Mouse (Mus musculus) liver, embryonic 12.5 days (tissue): Measurements from ENCODE around the gene Ston2. TPM values are rescaled to one million over a fixed set of nuclear protein-coding genes. Genes with fewer than 3 reads are reported as not detected.

Experiments used
- ATAC-seq: fragments of 200-750 bp; cut with Nextera tagmentation; 2 replicates; pipeline ENCODE4 v1.8.0; 2017; ENCODE audit warnings: moderate number of reproducible peaks, mild to moderate bottlenecking, moderate library complexity
- H3K27ac ChIP-seq: fragments of 300-500 bp; sonication (generic); 2 replicates; pipeline ENCODE4 v1.5.1; 2016; ENCODE audit warnings: mild to moderate bottlenecking
- H3K27me3 ChIP-seq: fragments of 300-500 bp; sonication (generic); replicated peaks from 2 replicates; pipeline ENCODE4 v1.6.1; 2016; ENCODE audit warnings: mild to moderate bottlenecking, moderate library complexity
- H3K36me3 ChIP-seq: fragments of 300-500 bp; sonication (generic); 2 replicates; pipeline ENCODE4 v1.6.1; 2016; ENCODE audit warnings: mild to moderate bottlenecking, moderate library complexity
- H3K4me1 ChIP-seq: fragments of 300-500 bp; sonication (generic); 2 replicates; pipeline ENCODE4 v1.6.1; 2016
- H3K4me2 ChIP-seq: fragments of 300-500 bp; sonication (generic); 2 replicates; pipeline ENCODE4 v1.6.1; 2016; ENCODE audit warnings: mild to moderate bottlenecking, moderate library complexity
- H3K4me3 ChIP-seq: fragments of 300-500 bp; sonication (generic); 2 replicates; pipeline ENCODE4 v1.5.1; 2016; ENCODE audit warnings: mild to moderate bottlenecking, moderate library complexity
- H3K9ac ChIP-seq: fragments of 300-500 bp; sonication (generic); 2 replicates; pipeline ENCODE4 v1.6.1; 2016; ENCODE audit warnings: mild to moderate bottlenecking, moderate library complexity
- H3K9me3 ChIP-seq: fragments of 300-500 bp; sonication (generic); replicated peaks from 2 replicates; pipeline ENCODE4 v1.6.1; 2016; ENCODE audit warnings: mild to moderate bottlenecking, moderate library complexity
- WGBS: fragments of 180-500 bp; shearing (Covaris S2); methylation state at CpG from one replicate; pipeline ENCODE4 v1.1.7; 2016; ENCODE audit not compliant: insufficient replicate concordance; 5-methylcytosine and 5-hydroxymethylcytosine counted together
- polyA plus RNA-seq: library from polyadenylated mRNA; unstranded; fragments of >200 nt; fragmentation: Nextera tagmentation; extraction: Ambion mirVana; gene quantifications from 2 replicates; pipeline ENCODE4 v1.2.1, GENCODE M21; 2016

Gene Ston2
- polyA plus RNA-seq, 1 experiment from 2014 or later: 37.9 TPM

DNA sequence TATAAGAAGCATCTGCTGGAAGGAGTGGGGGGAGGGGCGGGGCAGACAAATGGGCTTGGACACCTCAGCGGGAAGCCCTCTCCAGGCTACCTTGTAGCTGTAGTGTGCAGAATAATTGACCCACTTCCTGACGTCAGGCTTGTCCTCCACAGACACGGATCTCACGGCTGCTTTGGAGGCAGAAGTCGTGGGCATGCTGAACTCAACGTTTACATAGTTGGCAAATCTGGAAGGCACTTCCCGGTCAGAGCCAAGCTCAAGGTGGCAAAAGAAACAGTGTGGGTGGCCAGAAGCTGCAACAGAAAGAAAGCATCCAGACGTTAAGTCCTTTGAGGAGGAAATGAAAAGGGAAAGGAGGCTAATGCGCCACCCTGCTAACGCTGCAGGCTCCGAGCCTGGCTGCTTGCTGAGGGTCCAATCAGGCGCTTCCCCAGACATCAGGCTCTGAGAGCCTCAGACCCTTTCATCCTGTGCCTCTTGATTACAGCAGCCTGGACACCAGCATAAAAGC is 146.5 kb downstream of the Ston2 start:
- Histone ChIP-seq H3K4me2 (peak overlapping the region; percentile 5; the same call in 1 of the 2 replicates), H3K4me3 (no peak overlapping the region), H3K27me3 (no peaks in the 10 kb centered on the region), H3K9me3 (no peaks in the 10 kb centered on the region), H3K36me3 (peaks cover 65% of the 10 kb centered on the region), H3K9ac (no peak overlapping the region), H3K4me1 (peaks cover 33% of the 10 kb centered on the region), H3K27ac (no peak overlapping the region)
- ATAC-seq: no peak
- 60% methylated on average over 13 of the region's 13 CpGs for WGBS

DNA sequence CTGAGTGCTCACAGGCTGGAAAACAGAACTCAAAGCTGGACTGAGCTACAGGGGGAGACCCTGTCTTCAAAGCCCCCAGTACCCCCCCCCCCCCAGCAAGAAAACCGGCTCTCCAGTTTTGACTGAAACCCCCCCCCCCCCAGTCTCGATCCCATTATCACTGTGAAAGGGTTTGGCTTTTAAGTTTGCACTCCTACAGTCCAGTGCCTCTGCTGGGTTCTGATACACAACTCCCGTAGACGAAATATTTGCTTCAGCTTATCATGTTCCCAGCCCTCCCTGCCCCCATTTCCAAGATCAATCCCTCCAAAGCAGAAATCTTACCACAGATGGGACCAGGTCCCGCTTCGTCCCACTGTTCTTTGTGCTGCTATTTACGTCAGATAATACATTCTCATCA is 147.1 kb downstream of the Ston2 start:
- peaks cover 29% of the 10 kb centered on the region for H3K4me1 ChIP-seq
- no peaks in the 10 kb centered on the region for H3K27me3 ChIP-seq
- no peak overlapping the region for H3K27ac ChIP-seq
- no peak overlapping the region for H3K4me3 ChIP-seq
- ATAC-seq: no peak
- H3K9ac ChIP-seq: no peak overlapping the region
- 68% methylated on average over 6 of the region's 7 CpGs for WGBS
- H3K36me3 ChIP-seq: peaks cover 60% of the 10 kb centered on the region
- H3K9me3 ChIP-seq: no peaks in the 10 kb centered on the region
- peak overlapping the region; percentile 5; the same call in 1 of the 2 replicates for H3K4me2 ChIP-seq

DNA sequence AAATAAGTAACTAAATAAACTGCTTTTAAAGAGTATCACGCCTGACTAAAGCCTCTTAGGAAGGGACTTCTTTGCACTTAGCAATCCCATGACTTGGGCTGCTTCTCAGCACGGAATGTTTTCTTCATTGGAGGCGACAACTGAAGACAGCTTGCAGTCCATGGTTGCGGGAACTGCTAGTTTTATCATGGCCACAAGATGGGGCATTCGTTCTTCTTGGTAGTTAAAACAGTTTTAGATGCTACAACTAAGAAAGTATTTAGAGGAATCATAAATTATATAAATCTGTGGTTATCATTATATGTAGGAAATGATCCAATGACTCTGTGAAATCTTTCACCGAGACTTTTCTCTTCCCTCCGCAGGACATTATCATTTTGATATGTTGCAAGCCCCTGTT is 147.5 kb downstream of the Ston2 start:
- no peak overlapping the region for H3K4me2 ChIP-seq
- no peak for ATAC-seq
- no peaks in the 10 kb centered on the region for H3K9me3 ChIP-seq
- H3K27me3 ChIP-seq: no peaks in the 10 kb centered on the region
- no peak overlapping the region for H3K27ac ChIP-seq
- H3K9ac ChIP-seq: no peak overlapping the region
- WGBS: 56% methylated on average over 7 of the region's 7 CpGs
- no peak overlapping the region for H3K4me3 ChIP-seq
- H3K4me1 ChIP-seq: peaks cover 24% of the 10 kb centered on the region
- peaks cover 56% of the 10 kb centered on the region for H3K36me3 ChIP-seq

DNA sequence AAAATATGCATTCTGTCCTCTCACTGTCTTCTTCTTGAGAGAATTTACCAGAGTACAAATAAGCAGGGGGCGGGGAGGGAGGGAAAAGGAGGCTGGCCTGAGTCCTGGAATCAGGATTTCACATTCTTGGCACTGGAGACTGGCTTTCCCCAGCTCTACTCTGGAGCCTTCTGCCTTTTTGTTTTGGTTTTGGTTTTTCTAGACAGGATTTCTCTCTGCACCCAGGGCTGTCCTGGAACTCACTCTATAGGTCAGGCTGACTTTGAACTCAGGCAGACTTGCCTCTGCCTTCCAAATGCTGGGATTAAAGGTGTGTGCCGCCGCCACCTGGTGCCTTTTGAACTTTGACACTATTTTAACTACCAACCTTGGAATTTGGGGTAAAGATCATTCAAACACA is 149.8 kb downstream of the Ston2 start:
- Histone ChIP-seq H3K4me3 (no peak overlapping the region), H3K27ac (no peak overlapping the region), H3K4me1 (peaks cover 10% of the 10 kb centered on the region; the same call in 1 of the 2 replicates), H3K9ac (no peak overlapping the region), H3K4me2 (no peak overlapping the region), H3K9me3 (no peaks in the 10 kb centered on the region), H3K27me3 (no peaks in the 10 kb centered on the region), H3K36me3 (peaks cover 46% of the 10 kb centered on the region)
- WGBS: 79% methylated on average over 3 of the region's 3 CpGs
- ATAC-seq: no peak

DNA sequence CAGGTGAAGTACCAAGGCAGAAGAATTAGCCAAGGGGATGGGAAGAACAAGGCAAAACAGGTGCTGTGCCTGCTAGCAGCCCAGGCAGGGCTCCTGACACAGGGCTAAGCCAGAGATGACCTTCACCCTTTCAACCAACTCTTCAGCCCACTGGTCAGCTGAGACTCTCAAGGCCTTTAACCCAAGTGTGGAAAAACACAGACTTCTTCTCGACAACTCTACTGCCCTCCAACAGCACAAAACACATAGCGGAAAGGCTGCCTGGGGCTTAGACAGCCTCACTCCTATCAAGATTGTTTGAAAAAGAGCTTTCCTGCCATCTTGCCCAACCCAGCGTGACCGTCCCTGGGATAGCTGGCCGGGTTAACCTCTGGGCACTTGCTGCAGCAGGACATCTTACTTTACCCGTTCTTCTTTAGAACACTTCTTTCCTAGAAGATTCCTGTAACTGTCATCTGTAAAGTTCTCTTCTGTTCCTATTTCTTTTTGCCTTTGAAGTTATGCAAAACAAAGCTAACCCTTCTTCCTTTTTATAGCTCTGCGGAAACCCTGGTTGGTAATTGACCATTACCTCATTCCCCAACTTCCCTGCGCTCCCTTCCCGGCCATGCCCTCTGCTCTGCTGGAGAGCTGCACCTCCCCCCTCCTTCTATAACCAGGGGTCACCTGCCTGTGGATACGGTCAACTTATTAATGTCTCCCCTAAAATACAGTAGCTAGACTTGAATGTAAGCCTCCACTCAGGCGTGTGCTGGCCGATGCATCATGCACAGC is 150.9 kb downstream of the Ston2 start:
- H3K27me3 ChIP-seq: no peaks in the 10 kb centered on the region
- peaks cover 40% of the 10 kb centered on the region for H3K36me3 ChIP-seq
- H3K4me2 ChIP-seq: no peak overlapping the region
- WGBS: 75% methylated on average over 12 of the region's 12 CpGs
- no peak overlapping the region for H3K4me3 ChIP-seq
- no peak overlapping the region for H3K27ac ChIP-seq
- no peak for ATAC-seq
- peaks cover 10% of the 10 kb centered on the region; the same call in 1 of the 2 replicates for H3K4me1 ChIP-seq
- no peaks in the 10 kb centered on the region for H3K9me3 ChIP-seq
- no peak overlapping the region for H3K9ac ChIP-seq

DNA sequence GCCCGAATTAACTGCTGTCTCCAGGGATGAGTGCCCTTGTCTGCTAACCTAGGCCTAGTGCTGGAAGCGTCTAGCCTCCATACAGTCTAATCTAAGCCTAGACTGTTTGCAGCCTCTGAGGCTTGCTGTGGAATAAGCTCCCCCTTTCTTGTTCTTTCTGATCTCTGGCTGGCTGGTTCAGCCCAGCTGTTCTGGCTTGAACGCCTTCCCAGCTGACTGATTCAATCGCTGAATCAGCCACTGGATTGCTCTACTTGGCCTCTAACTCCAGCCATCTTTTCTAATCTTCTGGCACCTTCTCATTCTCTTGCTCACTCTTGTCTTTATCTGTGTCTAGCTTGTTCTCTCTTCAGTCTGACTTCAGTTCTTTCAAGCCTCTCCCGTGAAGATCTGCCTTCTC is 161.7 kb downstream of the Ston2 start:
- Histone ChIP-seq H3K4me1 (no peaks in the 10 kb centered on the region), H3K4me2 (no peak overlapping the region), H3K27ac (no peak overlapping the region), H3K9ac (no peak overlapping the region), H3K4me3 (no peak overlapping the region), H3K36me3 (no peaks in the 10 kb centered on the region), H3K27me3 (no peaks in the 10 kb centered on the region), H3K9me3 (no peaks in the 10 kb centered on the region)
- WGBS: 64% methylated on average over 5 of the region's 5 CpGs
- ATAC-seq: no peak

DNA sequence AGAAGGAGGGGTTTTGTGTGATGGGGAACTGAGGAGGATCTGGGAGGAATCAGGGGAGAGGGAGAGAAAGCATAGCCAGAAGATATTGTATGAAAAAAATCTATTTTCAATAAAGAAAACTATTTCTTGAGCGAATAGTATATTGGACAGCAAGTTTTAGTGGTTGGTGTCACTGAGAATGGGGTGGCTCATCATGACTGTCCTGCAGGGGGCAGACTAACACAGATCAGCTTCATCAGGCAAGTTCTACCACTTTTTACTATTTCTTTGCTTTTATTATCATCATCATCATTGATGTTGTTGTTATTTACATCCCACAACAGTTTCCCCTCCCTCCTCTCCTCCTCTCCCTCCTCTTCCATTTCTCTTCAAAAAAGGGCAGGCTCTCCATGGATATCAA is 163.2 kb downstream of the Ston2 start:
- no peaks in the 10 kb centered on the region for H3K27me3 ChIP-seq
- no peak for ATAC-seq
- H3K4me1 ChIP-seq: no peaks in the 10 kb centered on the region
- 48% methylated on average over 1 of the region's 1 CpGs for WGBS
- H3K9ac ChIP-seq: no peak overlapping the region
- H3K36me3 ChIP-seq: no peaks in the 10 kb centered on the region
- H3K9me3 ChIP-seq: no peaks in the 10 kb centered on the region
- H3K4me2 ChIP-seq: no peak overlapping the region
- H3K4me3 ChIP-seq: no peak overlapping the region
- H3K27ac ChIP-seq: no peak overlapping the region

DNA sequence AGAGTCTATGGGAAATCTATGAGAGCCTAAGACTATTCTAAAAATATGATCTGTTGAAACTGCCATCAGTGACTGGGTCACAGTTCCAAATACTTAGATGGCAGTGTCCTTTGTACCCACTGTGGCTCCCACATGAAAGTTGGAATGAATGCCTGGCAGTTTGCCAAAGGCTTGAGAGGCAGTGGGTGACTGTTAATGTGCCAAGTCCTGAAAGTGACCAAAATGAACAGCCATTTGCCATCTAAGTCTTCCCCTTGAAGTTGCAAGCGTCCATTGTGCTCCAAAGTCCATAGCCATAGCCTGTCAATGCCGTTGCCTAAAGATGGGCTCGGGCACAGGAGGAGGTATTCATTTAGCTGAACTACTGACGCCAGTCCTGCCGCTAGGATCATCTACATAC is 178.8 kb downstream of the Ston2 start:
- Histone ChIP-seq H3K4me1 (no peaks in the 10 kb centered on the region), H3K9ac (no peak overlapping the region), H3K27ac (no peak overlapping the region), H3K36me3 (no peaks in the 10 kb centered on the region), H3K4me3 (no peak overlapping the region), H3K27me3 (peaks cover 7% of the 10 kb centered on the region; the same call in 1 of the 2 replicates), H3K4me2 (no peak overlapping the region), H3K9me3 (no peaks in the 10 kb centered on the region)
- 80% methylated on average over 5 of the region's 5 CpGs for WGBS
- ATAC-seq: no peak

DNA sequence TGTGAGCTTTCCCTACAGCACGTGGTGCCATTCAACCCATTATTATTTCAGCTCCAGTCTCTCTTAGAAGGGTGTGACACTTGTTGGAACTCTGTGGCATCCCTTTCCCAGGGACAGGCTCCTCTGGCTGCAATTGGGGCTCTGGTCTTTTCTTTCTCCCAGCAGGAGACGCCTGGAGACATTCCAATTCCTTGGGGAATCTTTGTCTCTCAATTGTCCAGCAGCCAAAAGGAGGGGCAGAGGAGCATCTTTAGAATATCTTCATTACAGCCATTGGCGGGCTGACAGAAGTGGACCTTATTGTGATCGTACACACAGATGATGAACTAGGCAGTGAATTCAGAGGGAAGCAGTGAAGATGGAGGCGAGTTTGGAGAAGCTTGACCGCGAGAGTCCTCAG is 180.5 kb downstream of the Ston2 start:
- 67% methylated on average over 7 of the region's 7 CpGs for WGBS
- Histone ChIP-seq H3K27me3 (peaks cover 7% of the 10 kb centered on the region; the same call in 1 of the 2 replicates), H3K4me1 (no peaks in the 10 kb centered on the region), H3K27ac (no peak overlapping the region), H3K36me3 (no peaks in the 10 kb centered on the region), H3K4me3 (no peak overlapping the region), H3K4me2 (no peak overlapping the region), H3K9ac (no peak overlapping the region), H3K9me3 (no peaks in the 10 kb centered on the region)
- ATAC-seq: no peak

DNA sequence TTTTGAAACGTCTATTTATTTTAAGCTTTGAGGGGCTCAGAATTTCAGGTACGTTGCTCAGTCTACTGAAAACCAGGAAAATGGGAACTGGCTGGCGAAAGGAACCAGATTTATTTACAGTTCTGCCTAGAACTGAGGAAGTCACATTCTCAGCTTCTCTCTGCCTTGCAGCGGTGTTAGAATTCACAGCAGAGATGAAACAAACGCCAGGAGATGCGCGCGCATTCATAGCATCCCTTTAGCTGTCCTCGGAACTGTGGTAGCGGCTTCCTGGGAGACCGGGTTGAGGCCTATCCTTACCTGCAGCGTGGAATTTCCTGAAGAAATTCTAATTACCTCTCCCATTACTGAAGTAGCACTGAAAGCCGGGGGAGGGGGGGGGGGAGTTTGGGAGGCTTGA is 181.5 kb downstream of the Ston2 start:
- H3K4me2 ChIP-seq: no peak overlapping the region
- 69% methylated on average over 13 of the region's 13 CpGs for WGBS
- no peaks in the 10 kb centered on the region for H3K4me1 ChIP-seq
- no peak overlapping the region for H3K9ac ChIP-seq
- ATAC-seq: no peak
- H3K27ac ChIP-seq: no peak overlapping the region
- H3K36me3 ChIP-seq: no peaks in the 10 kb centered on the region
- H3K27me3 ChIP-seq: peaks cover 7% of the 10 kb centered on the region; the same call in 1 of the 2 replicates
- H3K9me3 ChIP-seq: no peaks in the 10 kb centered on the region
- H3K4me3 ChIP-seq: no peak overlapping the region

DNA sequence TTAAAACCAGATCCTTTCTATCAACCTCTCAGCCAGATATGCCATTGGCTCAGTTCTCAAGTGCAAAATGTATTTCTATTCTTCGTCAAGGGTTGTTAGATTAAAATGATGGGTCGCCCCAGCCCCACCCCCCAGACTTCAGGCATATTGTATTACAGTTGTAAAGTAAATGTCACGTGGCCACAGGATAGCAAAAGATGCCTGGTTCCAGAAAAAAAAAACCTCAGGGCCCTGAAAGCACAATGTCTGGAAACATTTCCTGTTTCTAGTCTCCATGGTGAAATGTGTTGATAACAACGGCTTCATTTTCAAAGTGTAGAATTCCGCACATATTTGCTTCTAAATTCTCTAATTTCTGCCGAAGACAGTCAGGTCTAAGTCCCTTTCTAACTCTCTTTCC is 183.6 kb downstream of the Ston2 start:
- Histone ChIP-seq H3K27ac (no peak overlapping the region), H3K27me3 (peaks cover 7% of the 10 kb centered on the region; the same call in 1 of the 2 replicates), H3K4me1 (no peaks in the 10 kb centered on the region), H3K9ac (no peak overlapping the region), H3K4me2 (no peak overlapping the region), H3K36me3 (no peaks in the 10 kb centered on the region), H3K4me3 (no peak overlapping the region), H3K9me3 (no peaks in the 10 kb centered on the region)
- WGBS: 46% methylated on average over 6 of the region's 6 CpGs
- ATAC-seq: no peak

DNA sequence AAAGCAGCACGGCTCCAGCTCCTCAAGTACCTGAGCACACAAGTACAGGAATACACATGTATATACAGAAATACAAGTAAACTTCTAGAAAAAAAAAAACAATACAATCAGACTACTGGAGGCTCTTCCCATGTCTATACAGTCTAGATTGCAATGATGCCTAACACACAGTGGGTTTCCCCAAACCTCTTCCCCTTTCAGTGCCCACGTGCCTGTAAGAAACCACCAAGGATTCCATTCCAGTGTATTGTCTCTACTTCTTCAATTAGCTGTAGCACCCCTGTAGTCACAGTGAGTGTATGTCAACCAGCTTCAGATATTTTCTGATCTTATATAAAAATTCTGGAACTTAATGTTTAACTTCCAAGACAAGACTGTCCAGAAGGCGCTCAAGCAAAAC is 196.1 kb downstream of the Ston2 start:
- Histone ChIP-seq H3K27ac (no peak overlapping the region), H3K4me1 (peaks cover 19% of the 10 kb centered on the region), H3K27me3 (no peaks in the 10 kb centered on the region), H3K9me3 (no peaks in the 10 kb centered on the region), H3K4me2 (no peak overlapping the region), H3K36me3 (no peaks in the 10 kb centered on the region), H3K9ac (no peak overlapping the region), H3K4me3 (no peak overlapping the region)
- no peak for ATAC-seq
- 79% methylated on average over 3 of the region's 3 CpGs for WGBS
